Mouse (Mus musculus) midbrain, embryonic 13.5 days (tissue): ENCODE results near the gene Prex1. TPM values are rescaled to one million over a fixed set of nuclear protein-coding genes. Genes with fewer than 3 reads are reported as not detected.
A peak's percentile ranks its signal among the peaks of the same experiment; 100 is the strongest.

Experiments used
- ATAC-seq: fragments of 200-750 bp; cut with Nextera tagmentation; 2 replicates; pipeline ENCODE4 v1.8.0; 2017; ENCODE audit warnings: mild to moderate bottlenecking, moderate TSS enrichment, moderate library complexity
- H3K27ac ChIP-seq: fragments of 300-500 bp; sonication (generic); 2 replicates; pipeline ENCODE4 v1.5.1; 2015; ENCODE audit warnings: inconsistent platforms, mild to moderate bottlenecking, moderate library complexity
- H3K27me3 ChIP-seq: fragments of 300-500 bp; sonication (generic); 2 replicates; pipeline ENCODE4 v1.6.1; 2015; ENCODE audit warnings: mild to moderate bottlenecking, inconsistent platforms
- H3K36me3 ChIP-seq: fragments of 300-500 bp; sonication (generic); 2 replicates; pipeline ENCODE4 v1.6.1; 2015; ENCODE audit warnings: mild to moderate bottlenecking, inconsistent platforms
- H3K4me1 ChIP-seq: fragments of 300-500 bp; sonication (generic); replicated peaks from 2 replicates; pipeline ENCODE4 v1.6.1; 2015; ENCODE audit warnings: inconsistent platforms
- H3K4me2 ChIP-seq: fragments of 300-500 bp; sonication (generic); replicated peaks from 2 replicates; pipeline ENCODE4 v1.6.1; 2015; ENCODE audit warnings: moderate library complexity, mild to moderate bottlenecking, inconsistent platforms
- H3K4me3 ChIP-seq: fragments of 300-500 bp; sonication (generic); replicated peaks from 2 replicates; pipeline ENCODE4 v1.5.1; 2015; ENCODE audit warnings: mild to moderate bottlenecking, inconsistent platforms
- H3K9ac ChIP-seq: fragments of 300-500 bp; sonication (generic); replicated peaks from 2 replicates; pipeline ENCODE4 v1.6.1; 2015; ENCODE audit warnings: mild to moderate bottlenecking, inconsistent platforms
- H3K9me3 ChIP-seq: fragments of 300-500 bp; sonication (generic); 2 replicates; pipeline ENCODE4 v1.6.1; 2016; ENCODE audit warnings: mild to moderate bottlenecking, inconsistent platforms
- WGBS: fragments of 180-500 bp; shearing (Covaris S2); methylation state at CpG from one replicate; pipeline ENCODE4 v1.1.7; 2015; 5-methylcytosine and 5-hydroxymethylcytosine counted together
- polyA plus RNA-seq: library from polyadenylated mRNA; unstranded; fragments of >200 nt; fragmentation: Nextera tagmentation; extraction: Ambion mirVana; gene quantifications from 2 replicates; pipeline ENCODE4 v1.2.1, GENCODE M21; 2015

The Prex1 gene
- polyA plus RNA-seq, 1 experiment from 2014 or later, result 21.1 TPM

DNA sequence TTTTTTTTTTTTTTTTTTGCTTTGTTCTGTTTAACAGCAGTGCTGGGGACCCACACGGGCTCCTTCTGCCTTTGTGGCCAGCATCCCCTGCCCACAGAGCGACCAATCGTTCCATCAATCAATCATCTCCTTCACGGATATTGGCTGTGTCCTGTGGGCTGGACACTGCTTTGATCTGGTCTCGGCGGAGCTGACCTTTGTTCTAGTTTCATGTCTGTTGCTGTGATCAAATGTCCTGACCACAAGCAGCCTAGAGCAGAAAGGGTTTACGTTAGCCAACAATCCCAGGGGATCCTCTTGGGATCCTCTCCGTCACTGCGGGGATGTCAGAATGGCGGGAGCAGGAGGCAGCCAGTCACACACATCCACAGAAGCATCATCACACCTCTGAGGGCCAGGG lies 154.1 kb downstream of the Prex1 start:
- Histone ChIP-seq H3K27me3 (peaks cover 26% of the 10 kb centered on the region), H3K4me1 (peaks cover 31% of the 10 kb centered on the region), H3K36me3 (no peaks in the 10 kb centered on the region), H3K9me3 (no peaks in the 10 kb centered on the region), H3K4me3 (no peak overlapping the region), H3K27ac (no peak overlapping the region), H3K4me2 (no peak overlapping the region), H3K9ac (no peak overlapping the region; the same call in 1 of the 2 replicates)
- 12% methylated on average over 10 of the region's 10 CpGs for WGBS
- ATAC-seq, result peak; percentile 32; the same call in 1 of the 2 replicates

DNA sequence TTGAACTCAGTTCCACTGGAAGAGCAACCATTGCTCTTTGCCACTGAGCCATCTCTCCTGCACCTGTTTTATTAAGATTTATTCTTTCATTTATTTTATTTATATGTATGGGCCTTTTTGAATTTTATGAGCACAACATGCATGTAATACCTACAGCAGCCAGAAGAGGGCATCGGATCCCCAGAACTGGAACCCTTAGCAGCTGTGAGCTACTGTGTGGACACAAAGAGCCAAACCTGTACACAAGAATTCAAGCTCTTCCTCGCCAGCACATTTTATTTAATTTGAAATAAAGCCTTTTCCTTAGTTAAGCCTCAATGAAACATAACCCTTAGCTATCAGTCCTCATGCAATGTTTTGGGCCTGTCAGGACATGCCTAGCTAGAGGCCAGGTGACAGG lies 158.1 kb downstream of the Prex1 start:
- Histone ChIP-seq H3K4me3 (no peak overlapping the region), H3K4me2 (no peak overlapping the region), H3K27ac (no peak overlapping the region), H3K27me3 (peaks cover 22% of the 10 kb centered on the region), H3K4me1 (peaks cover 54% of the 10 kb centered on the region), H3K9me3 (no peaks in the 10 kb centered on the region), H3K9ac (no peak overlapping the region), H3K36me3 (no peaks in the 10 kb centered on the region)
- no peak for ATAC-seq
- 57% methylated on average over 2 of the region's 2 CpGs for WGBS

DNA sequence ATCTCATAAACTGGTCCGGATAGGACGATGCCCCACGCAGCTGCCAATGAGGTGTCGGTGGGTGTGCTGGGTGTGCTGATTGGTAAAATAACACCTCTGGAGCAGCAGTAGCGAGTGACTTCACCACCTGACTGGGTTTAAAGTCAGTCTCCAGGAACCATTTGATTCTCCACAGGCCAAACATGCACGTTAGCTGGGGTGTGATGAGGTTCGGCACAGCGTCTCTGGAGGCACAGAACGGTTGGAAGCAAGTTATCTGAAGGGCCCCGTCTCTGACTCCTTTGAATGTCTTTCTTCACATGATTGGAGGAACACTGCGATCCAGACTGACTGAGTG lies 159.5 kb downstream of the Prex1 start:
- 83% methylated on average over 11 of the region's 11 CpGs for WGBS
- ATAC-seq, result no peak
- Histone ChIP-seq H3K4me2 (no peak overlapping the region), H3K36me3 (no peaks in the 10 kb centered on the region), H3K4me3 (no peak overlapping the region), H3K9me3 (no peaks in the 10 kb centered on the region), H3K4me1 (peaks cover 57% of the 10 kb centered on the region), H3K27ac (no peak overlapping the region), H3K9ac (no peak overlapping the region), H3K27me3 (peaks cover 16% of the 10 kb centered on the region; the same call in 1 of the 2 replicates)

DNA sequence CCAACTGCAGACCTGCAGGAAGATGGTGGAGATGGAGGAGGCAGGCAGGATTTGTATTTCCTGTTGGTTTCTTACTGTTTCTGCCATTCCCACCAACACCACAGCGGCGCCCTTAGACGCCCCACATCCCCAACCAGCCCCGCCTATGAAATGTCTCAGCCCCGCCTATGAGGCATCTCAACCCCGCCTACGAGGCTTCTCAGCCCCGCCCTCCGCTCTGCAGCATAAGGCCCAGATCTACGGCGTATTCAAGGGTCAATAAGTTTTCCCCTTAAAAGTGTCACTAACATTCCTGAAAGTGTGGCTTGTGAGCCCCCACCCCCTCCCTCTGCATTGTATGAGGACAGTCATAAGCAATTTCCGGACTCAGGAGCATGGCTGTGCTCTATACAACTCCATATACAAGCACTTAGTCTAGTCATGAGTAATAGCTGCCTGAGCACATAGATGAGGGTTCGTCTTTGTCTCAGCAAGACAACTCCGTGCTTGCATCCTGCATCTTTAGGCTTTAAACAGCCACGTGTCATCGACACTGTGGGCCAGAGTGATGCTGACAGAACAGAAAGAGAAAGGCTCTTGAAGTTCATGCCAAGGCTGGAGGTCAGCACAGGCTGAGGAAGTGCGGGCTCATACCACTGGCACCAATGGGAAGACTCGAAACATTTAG lies 160.0 kb downstream of the Prex1 start:
- 48% methylated on average over 18 of the region's 18 CpGs for WGBS
- Histone ChIP-seq H3K4me3 (no peak overlapping the region), H3K9me3 (no peaks in the 10 kb centered on the region), H3K9ac (no peak overlapping the region), H3K4me2 (no peak overlapping the region), H3K4me1 (peaks cover 54% of the 10 kb centered on the region), H3K27me3 (peaks cover 16% of the 10 kb centered on the region; the same call in 1 of the 2 replicates), H3K36me3 (no peaks in the 10 kb centered on the region), H3K27ac (no peak overlapping the region)
- no peak for ATAC-seq

DNA sequence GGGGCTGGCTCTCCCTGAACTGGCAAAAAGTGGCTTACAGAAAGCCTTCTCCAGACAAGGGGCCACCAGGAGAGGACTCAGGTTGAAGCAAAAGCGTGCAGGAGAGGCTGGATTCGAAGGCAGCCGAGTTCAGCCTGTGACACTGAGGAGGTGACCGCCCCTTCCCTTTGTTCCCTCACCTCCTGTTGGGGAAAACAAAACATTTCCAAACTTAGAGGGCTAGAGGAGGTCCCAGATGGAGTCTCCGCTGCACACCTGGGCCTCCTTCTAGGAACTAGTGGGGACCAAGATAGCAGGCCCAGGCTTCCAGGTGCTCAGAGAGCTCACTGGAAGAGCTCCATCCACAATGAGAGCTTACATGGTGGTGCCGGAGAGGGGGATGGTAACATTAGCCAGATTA lies 161.0 kb downstream of the Prex1 start:
- ATAC-seq, result no peak
- peak overlapping the region; percentile 73 for H3K27ac ChIP-seq
- peaks cover 45% of the 10 kb centered on the region for H3K4me1 ChIP-seq
- no peaks in the 10 kb centered on the region for H3K36me3 ChIP-seq
- H3K9ac ChIP-seq, result no peak overlapping the region
- H3K4me3 ChIP-seq, result no peak overlapping the region
- H3K4me2 ChIP-seq, result no peak overlapping the region
- peaks cover 14% of the 10 kb centered on the region; the same call in 1 of the 2 replicates for H3K27me3 ChIP-seq
- H3K9me3 ChIP-seq, result no peaks in the 10 kb centered on the region
- 23% methylated on average over 6 of the region's 6 CpGs for WGBS

DNA sequence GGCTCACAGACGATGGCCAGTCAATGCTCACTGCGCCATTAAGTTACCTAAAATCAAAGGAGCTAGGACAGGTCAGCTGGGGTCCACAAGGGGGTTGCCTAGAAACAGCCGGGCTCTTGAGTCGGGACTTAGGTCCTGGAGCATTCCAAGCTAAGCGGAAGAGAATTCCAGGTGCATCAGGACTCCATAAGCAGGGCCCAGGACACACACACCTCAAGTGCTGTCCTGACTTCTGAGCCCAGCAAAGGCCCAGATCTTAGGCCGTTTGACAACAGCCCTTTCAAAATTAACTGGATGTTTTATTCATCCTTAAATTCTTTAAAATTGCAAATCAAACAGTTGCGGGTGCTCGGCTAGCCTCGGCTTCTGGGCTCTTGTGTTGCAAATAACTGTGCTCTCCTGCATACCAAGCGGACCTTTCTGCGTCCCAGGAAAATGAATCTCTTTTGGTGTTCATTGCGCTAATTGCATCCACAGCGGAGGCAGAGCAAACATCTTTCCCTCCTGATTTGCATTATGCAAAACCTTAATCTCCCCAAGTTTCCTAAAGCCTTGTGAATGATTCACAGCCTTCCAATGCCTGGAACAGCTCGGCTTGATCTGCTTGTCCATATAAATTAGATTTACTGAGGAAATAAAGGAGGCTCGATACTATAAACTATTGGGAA lies 161.7 kb downstream of the Prex1 start:
- Histone ChIP-seq H3K9ac (no peak overlapping the region), H3K4me2 (no peak overlapping the region), H3K36me3 (no peaks in the 10 kb centered on the region), H3K9me3 (no peaks in the 10 kb centered on the region), H3K4me3 (no peak overlapping the region), H3K27ac (peak overlapping the region; percentile 73), H3K27me3 (peaks cover 10% of the 10 kb centered on the region; the same call in 1 of the 2 replicates), H3K4me1 (peaks cover 45% of the 10 kb centered on the region)
- ATAC-seq, result no peak; the same call in 1 of the 2 replicates
- 23% methylated on average over 15 of the region's 15 CpGs for WGBS

DNA sequence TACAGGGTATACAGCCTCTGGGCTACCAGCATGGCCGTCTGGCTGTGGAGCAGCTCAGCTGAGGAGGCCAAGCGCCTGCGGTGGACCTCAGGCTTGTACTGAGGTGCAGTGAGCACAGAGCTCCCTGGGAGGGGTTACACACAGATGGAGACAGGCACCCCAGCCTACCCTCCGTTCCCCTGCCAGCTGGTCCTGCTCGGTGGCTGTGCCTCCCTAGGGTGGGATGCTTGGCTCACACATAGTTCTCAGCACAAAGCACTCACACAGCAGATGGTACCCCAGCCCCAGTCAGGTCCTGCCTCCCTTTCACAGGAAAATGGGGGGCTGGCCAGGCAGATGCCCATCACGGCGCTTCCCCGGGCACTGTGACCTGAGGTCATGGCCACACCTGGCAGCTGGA lies 163.8 kb downstream of the Prex1 start:
- no peak overlapping the region for H3K4me3 ChIP-seq
- ATAC-seq, result peak; percentile 74
- peaks cover 51% of the 10 kb centered on the region for H3K4me1 ChIP-seq
- H3K36me3 ChIP-seq, result no peaks in the 10 kb centered on the region
- no peaks in the 10 kb centered on the region for H3K9me3 ChIP-seq
- H3K27ac ChIP-seq, result peak overlapping the region; percentile 71
- no peak overlapping the region for H3K4me2 ChIP-seq
- H3K9ac ChIP-seq, result no peak overlapping the region
- H3K27me3 ChIP-seq, result peaks cover 10% of the 10 kb centered on the region; the same call in 1 of the 2 replicates
- 43% methylated on average over 8 of the region's 8 CpGs for WGBS

DNA sequence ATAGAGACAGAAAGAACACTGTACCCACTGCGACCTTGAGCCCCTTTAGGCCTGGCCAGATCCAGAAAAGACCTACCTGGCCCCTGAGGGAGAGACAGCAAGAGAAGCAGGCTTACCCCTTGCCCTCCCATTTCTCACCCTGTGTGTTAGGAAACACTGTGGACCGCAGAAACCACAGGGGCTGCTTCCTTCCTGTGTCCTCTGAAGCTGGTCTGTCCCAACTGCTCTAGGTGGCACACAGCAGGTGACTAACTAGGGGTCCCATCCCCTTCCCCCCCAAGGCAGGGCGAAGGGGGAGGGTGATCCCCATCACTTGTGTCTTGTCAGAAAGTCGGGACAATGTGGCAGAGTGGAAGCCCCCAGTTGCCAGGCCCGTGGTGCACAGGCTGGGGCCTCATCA lies 164.6 kb downstream of the Prex1 start:
- Histone ChIP-seq H3K27ac (peak overlapping the region; percentile 71), H3K27me3 (peaks cover 10% of the 10 kb centered on the region; the same call in 1 of the 2 replicates), H3K4me3 (no peak overlapping the region), H3K4me1 (peaks cover 51% of the 10 kb centered on the region), H3K9ac (no peak overlapping the region), H3K4me2 (no peak overlapping the region), H3K9me3 (no peaks in the 10 kb centered on the region), H3K36me3 (no peaks in the 10 kb centered on the region)
- no peak for ATAC-seq
- WGBS, result 95% methylated on average over 5 of the region's 5 CpGs

DNA sequence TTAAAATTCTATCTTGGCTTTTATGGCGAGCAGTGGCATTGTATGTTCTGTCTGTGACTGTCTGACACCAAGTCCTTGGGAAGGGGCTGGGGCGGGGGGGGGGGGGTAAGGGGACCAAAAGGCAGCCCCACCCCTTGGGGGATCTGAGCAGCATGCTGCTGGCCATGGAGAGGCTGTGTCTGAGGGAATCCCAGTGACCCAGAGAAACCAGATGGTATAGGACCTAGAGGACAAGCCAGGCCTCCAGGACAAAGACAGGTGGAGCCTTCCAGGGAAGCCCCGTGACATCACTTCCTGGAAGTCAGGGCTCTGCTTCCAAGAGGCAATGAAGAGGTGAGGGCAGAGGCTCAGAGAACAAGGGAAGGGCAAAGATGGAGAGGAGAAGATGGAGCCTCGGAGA lies 168.1 kb downstream of the Prex1 start:
- Histone ChIP-seq H3K9ac (0 out of 2 replicates have a peak overlapping the region, but pooled peaks have one; percentile 39), H3K4me2 (no peak overlapping the region), H3K4me1 (peaks cover 39% of the 10 kb centered on the region), H3K9me3 (no peaks in the 10 kb centered on the region), H3K27ac (no peak overlapping the region), H3K4me3 (no peak overlapping the region), H3K36me3 (no peaks in the 10 kb centered on the region), H3K27me3 (peaks cover under 1% of the 10 kb centered on the region; the same call in 1 of the 2 replicates)
- WGBS, result 70% methylated on average over 4 of the region's 4 CpGs
- no peak for ATAC-seq

DNA sequence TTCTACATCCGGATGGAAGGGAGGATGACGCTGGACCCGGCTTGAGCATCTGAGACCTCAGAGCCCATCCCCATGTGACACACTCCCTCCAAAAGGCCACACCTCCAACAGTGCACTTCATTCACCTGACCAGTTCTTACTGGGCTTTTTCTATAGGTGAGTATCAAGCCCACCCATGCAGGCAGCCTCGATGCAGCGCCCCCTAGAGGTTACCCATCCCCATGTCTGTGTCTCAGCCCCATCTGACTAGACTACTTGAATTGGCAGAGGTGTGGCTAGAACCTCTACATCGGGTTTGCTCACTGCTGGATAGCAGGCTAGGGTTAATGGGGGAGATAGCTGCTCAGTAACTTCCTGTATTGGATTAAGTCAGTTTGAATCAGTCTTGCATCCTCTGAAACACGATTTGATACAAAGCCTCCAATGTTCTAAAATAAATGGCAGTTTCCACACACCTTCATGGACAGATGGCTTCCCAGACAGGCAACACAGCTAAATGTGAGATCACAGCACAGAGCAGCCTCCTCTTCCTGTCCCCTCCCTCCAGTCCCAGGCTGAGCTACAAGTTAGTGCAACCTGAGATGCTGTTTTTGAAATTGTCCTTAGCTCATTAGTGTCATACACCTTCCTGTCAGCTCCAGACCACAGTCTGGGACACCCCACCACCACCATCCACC lies 168.9 kb downstream of the Prex1 start:
- Histone ChIP-seq H3K36me3 (no peaks in the 10 kb centered on the region), H3K4me3 (no peak overlapping the region), H3K9me3 (no peaks in the 10 kb centered on the region), H3K27me3 (no peaks in the 10 kb centered on the region), H3K27ac (no peak overlapping the region), H3K4me2 (no peak overlapping the region), H3K9ac (no peak overlapping the region), H3K4me1 (peaks cover 30% of the 10 kb centered on the region)
- no peak for ATAC-seq
- WGBS, result 56% methylated on average over 7 of the region's 7 CpGs

DNA sequence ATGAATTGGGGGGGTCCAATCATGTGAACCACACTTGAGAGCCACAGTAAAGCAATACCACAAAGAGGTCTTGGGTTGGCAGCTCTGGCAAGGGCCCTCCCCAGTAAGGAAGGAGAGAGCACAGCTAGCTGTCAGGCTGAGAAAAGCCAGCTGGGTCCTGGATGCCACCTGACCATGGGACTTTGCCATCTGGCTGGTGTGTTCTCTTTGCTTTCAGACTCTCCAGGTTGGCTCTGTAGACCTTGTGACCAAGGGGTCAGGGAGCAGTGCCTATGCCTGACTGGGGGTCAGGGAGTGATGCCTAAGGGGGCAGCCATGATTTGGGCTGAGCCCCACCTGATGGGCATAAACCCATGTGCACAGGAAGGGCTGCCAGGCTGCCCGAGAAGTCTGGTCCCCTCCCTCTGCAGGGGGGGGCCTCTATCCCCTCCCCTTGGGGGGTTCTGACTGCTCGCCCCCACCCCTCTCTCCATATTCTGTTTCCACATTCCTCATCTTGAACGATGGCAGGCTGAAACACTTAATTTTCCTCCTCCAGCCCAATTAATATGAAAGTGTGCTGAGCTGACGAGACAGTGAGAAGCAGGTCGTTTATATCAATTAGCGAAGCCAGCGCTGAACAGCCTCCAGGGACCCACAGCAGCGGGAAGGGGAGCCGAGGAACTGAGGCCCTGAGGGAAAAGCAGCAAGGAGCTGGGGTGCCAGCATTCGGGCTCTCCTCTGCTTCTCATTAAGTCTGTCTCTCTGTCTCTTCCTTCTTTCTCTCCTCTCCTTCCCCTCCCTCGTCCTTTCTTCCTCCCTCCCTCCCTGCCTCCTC lies 172.3 kb downstream of the Prex1 start:
- Histone ChIP-seq H3K27me3 (no peaks in the 10 kb centered on the region), H3K4me2 (peak overlapping the region; percentile 10; the same call in 1 of the 2 replicates), H3K4me1 (peaks cover 23% of the 10 kb centered on the region), H3K36me3 (no peaks in the 10 kb centered on the region), H3K27ac (peak overlapping the region; percentile 68), H3K9me3 (no peaks in the 10 kb centered on the region), H3K4me3 (no peak overlapping the region), H3K9ac (0 out of 2 replicates have a peak overlapping the region, but pooled peaks have one; percentile 16)
- 34% methylated on average over 11 of the region's 11 CpGs for WGBS
- ATAC-seq, result peak; percentile 32
